Mouse (Mus musculus): ENCODE results near the gene Dera. TPM values are rescaled to one million over a fixed set of nuclear protein-coding genes. Genes with fewer than 3 reads are reported as not detected.
A peak's percentile ranks its signal among the peaks of the same experiment; 100 is the strongest.

Gene Dera
- polyA plus RNA-seq, 1 experiment from 2014 or later = 65.1 TPM

DNA sequence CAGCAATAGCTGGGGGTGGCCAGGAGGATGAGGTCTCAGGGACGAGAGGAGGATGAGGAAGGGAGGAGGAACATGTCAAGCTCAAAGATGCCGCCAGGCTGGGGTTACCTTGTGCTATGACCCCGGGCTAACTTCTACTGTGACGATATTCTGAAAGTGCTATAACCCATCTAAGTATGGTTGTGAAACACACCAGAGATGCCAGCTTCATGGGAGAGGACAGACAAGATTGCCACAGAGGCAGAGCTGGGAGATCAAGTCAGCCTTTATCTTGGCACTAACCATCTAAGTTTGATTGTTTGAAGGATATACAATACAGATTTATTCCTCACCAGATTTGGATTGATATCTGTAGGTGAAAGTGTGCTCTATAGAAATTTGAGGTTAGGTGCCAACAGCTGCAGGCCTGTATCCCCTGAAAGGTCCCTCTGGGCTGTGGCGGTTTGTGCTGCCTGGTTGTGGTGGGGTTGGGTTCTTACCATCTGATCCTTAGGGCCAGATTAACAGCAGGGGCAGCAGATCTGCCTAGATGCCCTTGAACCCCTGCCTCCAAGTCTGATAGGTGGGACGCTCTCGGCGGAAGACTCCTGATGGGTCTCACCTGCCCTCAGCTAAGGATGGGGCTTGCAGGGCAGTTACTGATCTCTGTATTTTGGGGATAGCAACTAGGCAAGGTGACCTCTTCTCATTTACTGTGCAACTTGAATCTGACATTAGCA is 18.7 kb downstream of the Dera start:
- no peak overlapping the region for H3K9ac ChIP-seq (ENCODE audit: low read length)
- no peak for ATAC-seq (ENCODE audit: low read depth)
- no peak overlapping the region for H3K27ac ChIP-seq (ENCODE audit: low read length)
- no peaks in the 10 kb centered on the region for H3K9me3 ChIP-seq (ENCODE audit: control insufficient read depth, low read length)
- H3K4me1 ChIP-seq (replicated peaks; ENCODE audit: control insufficient read depth, insufficient read depth, low read length) = no peaks in the 10 kb centered on the region
- no peaks in the 10 kb centered on the region for H3K36me3 ChIP-seq (ENCODE audit: control insufficient read depth, insufficient read depth, low read length)
- no peak overlapping the region for H3K4me3 ChIP-seq (ENCODE audit: low read length)
- WGBS = 91% methylated on average over 8 of the region's 8 CpGs
- no peaks in the 10 kb centered on the region for H3K27me3 ChIP-seq (ENCODE audit: control insufficient read depth, insufficient read depth, low read depth, low read length)
- no peak overlapping the region for H3K4me2 ChIP-seq (ENCODE audit: low read depth, low read length)

DNA sequence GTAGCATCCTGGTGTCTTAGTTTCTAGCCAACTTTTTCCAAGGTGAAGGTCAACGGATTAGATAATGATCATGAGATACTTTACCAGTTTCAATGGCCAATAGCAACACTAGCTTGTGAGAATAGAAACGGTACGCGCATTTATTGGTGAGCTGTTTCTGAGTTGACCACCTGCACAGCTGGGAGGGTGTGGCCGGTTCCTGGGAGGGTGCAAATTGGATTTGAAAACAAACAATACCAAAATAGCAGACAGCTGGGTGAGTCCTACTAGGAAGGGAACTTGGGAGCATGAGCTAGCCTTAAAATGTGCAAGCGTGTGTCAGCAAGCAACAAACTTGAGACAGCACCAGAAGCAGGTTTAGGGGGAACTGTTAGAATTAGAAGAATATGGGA is 19.3 kb downstream of the Dera start:
- no peaks in the 10 kb centered on the region for H3K4me1 ChIP-seq (replicated peaks; ENCODE audit: control insufficient read depth, insufficient read depth, low read length)
- no peak overlapping the region for H3K4me2 ChIP-seq (ENCODE audit: low read depth, low read length)
- no peak for ATAC-seq (ENCODE audit: low read depth)
- no peak overlapping the region for H3K4me3 ChIP-seq (ENCODE audit: low read length)
- no peak overlapping the region for H3K9ac ChIP-seq (ENCODE audit: low read length)
- H3K9me3 ChIP-seq (ENCODE audit: control insufficient read depth, low read length) = no peaks in the 10 kb centered on the region
- no peaks in the 10 kb centered on the region for H3K36me3 ChIP-seq (ENCODE audit: control insufficient read depth, insufficient read depth, low read length)
- 82% methylated on average over 6 of the region's 6 CpGs for WGBS
- H3K27me3 ChIP-seq (ENCODE audit: control insufficient read depth, insufficient read depth, low read depth, low read length) = no peaks in the 10 kb centered on the region
- no peak overlapping the region for H3K27ac ChIP-seq (ENCODE audit: low read length)

DNA sequence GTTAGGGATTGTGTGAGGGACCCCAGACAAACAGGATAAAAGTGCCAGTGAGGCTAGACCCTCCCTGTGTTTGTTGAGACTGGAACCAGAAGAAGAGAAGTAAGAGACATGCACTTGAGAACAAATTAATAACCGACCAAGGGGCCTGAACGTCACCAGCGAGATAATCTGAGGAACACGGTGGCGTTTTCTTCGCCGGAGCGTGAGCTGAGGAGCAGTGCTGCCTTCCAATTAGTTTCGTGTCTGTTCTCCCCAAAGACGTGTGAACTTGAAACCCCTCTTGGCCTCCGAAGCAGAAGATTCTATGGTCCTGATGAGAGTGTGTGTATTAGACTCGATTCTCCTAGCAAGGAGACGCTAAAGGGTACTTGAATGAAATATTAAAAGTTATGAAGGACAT is 19.8 kb downstream of the Dera start:
- no peaks in the 10 kb centered on the region for H3K36me3 ChIP-seq (ENCODE audit: control insufficient read depth, insufficient read depth, low read length)
- no peaks in the 10 kb centered on the region for H3K9me3 ChIP-seq (ENCODE audit: control insufficient read depth, low read length)
- H3K4me2 ChIP-seq (ENCODE audit: low read depth, low read length) = no peak overlapping the region
- no peaks in the 10 kb centered on the region for H3K4me1 ChIP-seq (replicated peaks; ENCODE audit: control insufficient read depth, insufficient read depth, low read length)
- H3K9ac ChIP-seq (ENCODE audit: low read length) = no peak overlapping the region
- WGBS = 77% methylated on average over 13 of the region's 13 CpGs
- no peak overlapping the region for H3K27ac ChIP-seq (ENCODE audit: low read length)
- no peak for ATAC-seq (ENCODE audit: low read depth)
- H3K27me3 ChIP-seq (ENCODE audit: control insufficient read depth, insufficient read depth, low read depth, low read length) = no peaks in the 10 kb centered on the region
- H3K4me3 ChIP-seq (ENCODE audit: low read length) = no peak overlapping the region

DNA sequence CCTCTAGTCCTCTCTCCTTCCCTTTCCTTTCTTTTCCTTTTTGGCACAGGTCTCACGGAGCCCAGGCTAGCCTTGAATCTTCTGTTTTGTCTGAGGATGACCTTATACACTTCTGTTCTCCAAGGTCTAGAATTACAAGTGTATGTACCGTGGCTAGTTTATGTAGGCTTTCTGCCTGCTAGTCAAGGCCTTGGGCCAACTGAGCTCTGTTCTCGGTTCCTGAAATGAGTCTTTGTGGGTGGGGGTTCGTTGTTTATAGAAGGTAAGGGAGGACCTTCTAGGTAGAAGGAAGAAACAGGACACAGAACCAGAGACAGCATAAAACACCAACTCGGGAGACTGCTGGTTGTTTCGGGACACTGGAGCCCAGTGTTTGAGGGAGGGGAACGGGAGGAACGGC is 20.8 kb downstream of the Dera start:
- Histone ChIP-seq H3K27ac (ENCODE audit: low read length) (no peak overlapping the region), H3K4me3 (ENCODE audit: low read length) (no peak overlapping the region), H3K4me1 (replicated peaks; ENCODE audit: control insufficient read depth, insufficient read depth, low read length) (no peaks in the 10 kb centered on the region), H3K27me3 (ENCODE audit: control insufficient read depth, insufficient read depth, low read depth, low read length) (no peaks in the 10 kb centered on the region), H3K9ac (ENCODE audit: low read length) (no peak overlapping the region), H3K4me2 (ENCODE audit: low read depth, low read length) (no peak overlapping the region), H3K36me3 (ENCODE audit: control insufficient read depth, insufficient read depth, low read length) (no peaks in the 10 kb centered on the region), H3K9me3 (ENCODE audit: control insufficient read depth, low read length) (no peaks in the 10 kb centered on the region)
- 76% methylated on average over 8 of the region's 8 CpGs for WGBS
- no peak for ATAC-seq (ENCODE audit: low read depth)

DNA sequence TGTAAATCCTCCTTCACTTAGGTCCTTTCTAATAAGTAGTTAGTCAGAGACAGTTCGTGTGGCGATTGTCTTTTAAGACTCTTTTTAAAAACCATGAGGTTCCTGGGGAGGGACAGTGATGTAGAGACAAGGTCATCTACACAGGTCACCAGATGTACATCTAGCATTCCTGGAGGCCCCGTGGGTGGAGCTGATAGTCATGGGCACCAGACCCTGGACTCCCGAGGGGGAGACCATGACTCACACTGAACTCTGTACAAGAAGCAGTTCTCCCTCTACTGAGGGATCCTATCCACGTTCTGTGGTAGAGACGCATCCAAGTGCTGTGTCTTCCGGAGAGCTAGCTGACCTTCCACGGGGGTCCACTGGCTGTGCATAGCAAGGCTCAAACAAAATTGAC is 22.6 kb downstream of the Dera start:
- no peak overlapping the region for H3K4me2 ChIP-seq (ENCODE audit: low read depth, low read length)
- no peaks in the 10 kb centered on the region for H3K27me3 ChIP-seq (ENCODE audit: control insufficient read depth, insufficient read depth, low read depth, low read length)
- no peak for ATAC-seq (ENCODE audit: low read depth)
- H3K4me1 ChIP-seq (replicated peaks; ENCODE audit: control insufficient read depth, insufficient read depth, low read length) = no peaks in the 10 kb centered on the region
- H3K9ac ChIP-seq (ENCODE audit: low read length) = no peak overlapping the region
- no peaks in the 10 kb centered on the region for H3K9me3 ChIP-seq (ENCODE audit: control insufficient read depth, low read length)
- no peaks in the 10 kb centered on the region for H3K36me3 ChIP-seq (ENCODE audit: control insufficient read depth, insufficient read depth, low read length)
- H3K4me3 ChIP-seq (ENCODE audit: low read length) = no peak overlapping the region
- no peak overlapping the region for H3K27ac ChIP-seq (ENCODE audit: low read length)
- 67% methylated on average over 8 of the region's 8 CpGs for WGBS

DNA sequence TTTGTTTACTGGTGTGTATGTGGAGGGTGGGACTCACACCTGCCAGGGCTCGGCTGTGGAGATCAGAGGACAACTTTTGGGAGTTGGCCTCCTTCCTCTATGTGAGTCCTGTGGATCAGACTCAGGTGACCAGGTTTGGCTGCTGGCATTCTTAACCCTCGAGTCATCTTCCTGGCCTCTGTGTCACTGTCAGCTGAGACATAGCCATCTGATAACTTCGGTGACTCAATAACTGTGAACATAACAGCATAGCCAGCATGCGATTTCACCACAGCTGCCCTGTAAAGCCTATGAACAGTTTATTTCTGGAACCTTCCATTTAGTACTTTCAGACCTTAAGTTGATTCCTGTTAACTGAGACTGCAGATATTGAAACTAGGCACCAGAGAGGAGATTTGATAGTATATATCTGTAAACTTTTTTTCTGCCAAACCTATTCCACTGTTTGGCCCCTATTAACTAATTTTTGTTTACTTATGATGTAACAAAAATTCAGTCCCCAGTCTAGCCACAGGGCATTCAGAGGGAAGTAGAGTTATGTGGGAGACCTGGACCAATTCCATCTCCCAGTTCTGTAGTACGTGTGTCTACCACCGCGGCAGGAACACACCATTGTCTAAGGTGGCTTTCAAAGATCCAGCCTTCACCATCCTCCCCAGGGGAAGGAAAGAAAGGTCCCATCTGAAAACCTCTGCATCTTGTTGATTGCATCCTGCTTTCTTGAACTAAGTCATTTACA is 29.7 kb downstream of the Dera start:
- Histone ChIP-seq H3K4me2 (ENCODE audit: low read depth, low read length) (no peak overlapping the region), H3K9ac (ENCODE audit: low read length) (no peak overlapping the region), H3K27me3 (ENCODE audit: control insufficient read depth, insufficient read depth, low read depth, low read length) (no peaks in the 10 kb centered on the region), H3K27ac (ENCODE audit: low read length) (no peak overlapping the region), H3K9me3 (ENCODE audit: control insufficient read depth, low read length) (no peaks in the 10 kb centered on the region), H3K4me1 (replicated peaks; ENCODE audit: control insufficient read depth, insufficient read depth, low read length) (no peaks in the 10 kb centered on the region), H3K4me3 (ENCODE audit: low read length) (no peak overlapping the region), H3K36me3 (ENCODE audit: control insufficient read depth, insufficient read depth, low read length) (no peaks in the 10 kb centered on the region)
- WGBS = 77% methylated on average over 7 of the region's 7 CpGs
- no peak for ATAC-seq (ENCODE audit: low read depth)

DNA sequence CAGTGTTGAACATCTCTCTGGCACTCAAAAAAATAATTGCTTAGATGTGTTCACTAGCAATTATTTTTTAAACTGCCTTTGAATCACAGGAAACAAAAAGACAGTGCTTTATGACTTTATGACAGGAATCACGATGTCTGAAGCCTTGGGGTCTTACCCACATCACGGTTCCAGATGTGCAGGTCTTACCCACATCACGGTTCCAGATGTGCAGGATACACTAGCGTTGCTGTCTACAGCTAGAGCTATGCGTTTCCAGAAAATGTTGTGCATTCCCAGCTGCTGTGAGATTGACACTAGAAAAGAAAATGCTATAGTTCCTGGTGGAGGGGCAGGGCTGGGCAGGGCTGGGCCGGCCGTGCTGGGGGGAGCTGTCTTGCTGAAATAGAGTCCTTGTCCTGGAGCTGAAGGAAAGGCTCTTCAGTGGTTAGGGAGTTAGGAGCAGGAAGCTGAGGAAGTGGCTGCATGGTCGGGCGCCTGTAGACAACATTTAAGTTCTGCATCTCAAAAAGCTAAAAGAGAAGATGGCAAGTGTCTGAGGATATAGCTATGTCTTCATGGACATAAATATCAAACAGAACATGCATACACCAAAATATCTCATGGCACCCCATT is 34.7 kb downstream of the Dera start:
- WGBS = 57% methylated on average over 9 of the region's 9 CpGs
- no peak overlapping the region for H3K9ac ChIP-seq (ENCODE audit: low read length)
- H3K9me3 ChIP-seq (ENCODE audit: control insufficient read depth, low read length) = no peaks in the 10 kb centered on the region

DNA sequence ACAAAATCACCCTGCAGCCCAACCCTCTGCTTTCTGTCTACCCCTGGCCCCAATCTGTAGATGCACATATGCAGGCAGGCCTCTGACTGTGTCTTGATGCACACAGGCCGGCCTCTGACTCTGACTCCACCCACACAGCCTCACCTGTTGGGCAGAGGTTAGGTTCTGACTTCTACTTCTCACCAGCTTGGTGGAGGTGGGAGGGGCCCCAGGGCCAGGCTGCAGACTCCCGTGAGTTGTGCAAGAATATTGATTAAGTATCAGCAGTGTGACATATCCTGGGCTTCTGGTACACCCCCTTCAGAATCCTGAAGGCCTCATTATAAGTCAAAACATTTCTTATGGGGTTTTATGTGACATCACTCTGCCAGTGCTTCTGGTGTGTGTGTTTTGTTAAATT is 35.3 kb downstream of the Dera start:
- H3K36me3 ChIP-seq (ENCODE audit: control insufficient read depth, insufficient read depth, low read length) = no peaks in the 10 kb centered on the region
- H3K27me3 ChIP-seq (ENCODE audit: control insufficient read depth, insufficient read depth, low read depth, low read length) = no peaks in the 10 kb centered on the region
- no peak overlapping the region for H3K27ac ChIP-seq (ENCODE audit: low read length)
- ATAC-seq (ENCODE audit: low read depth) = no peak
- H3K9me3 ChIP-seq (ENCODE audit: control insufficient read depth, low read length) = no peaks in the 10 kb centered on the region
- no peak overlapping the region for H3K4me2 ChIP-seq (ENCODE audit: low read depth, low read length)
- 48% methylated on average over 2 of the region's 2 CpGs for WGBS
- H3K9ac ChIP-seq (ENCODE audit: low read length) = no peak overlapping the region
- no peak overlapping the region for H3K4me3 ChIP-seq (ENCODE audit: low read length)
- H3K4me1 ChIP-seq (replicated peaks; ENCODE audit: control insufficient read depth, insufficient read depth, low read length) = no peaks in the 10 kb centered on the region

More for the DNA sequence above, 34.7 kb downstream of the Dera start:
- no peaks in the 10 kb centered on the region for H3K36me3 ChIP-seq (ENCODE audit: control insufficient read depth, insufficient read depth, low read length)
- no peak overlapping the region for H3K27ac ChIP-seq (ENCODE audit: low read length)
- no peaks in the 10 kb centered on the region for H3K27me3 ChIP-seq (ENCODE audit: control insufficient read depth, insufficient read depth, low read depth, low read length)
- no peak for ATAC-seq (ENCODE audit: low read depth)
- no peaks in the 10 kb centered on the region for H3K4me1 ChIP-seq (replicated peaks; ENCODE audit: control insufficient read depth, insufficient read depth, low read length)
- no peak overlapping the region for H3K4me3 ChIP-seq (ENCODE audit: low read length)
- no peak overlapping the region for H3K4me2 ChIP-seq (ENCODE audit: low read depth, low read length)

DNA sequence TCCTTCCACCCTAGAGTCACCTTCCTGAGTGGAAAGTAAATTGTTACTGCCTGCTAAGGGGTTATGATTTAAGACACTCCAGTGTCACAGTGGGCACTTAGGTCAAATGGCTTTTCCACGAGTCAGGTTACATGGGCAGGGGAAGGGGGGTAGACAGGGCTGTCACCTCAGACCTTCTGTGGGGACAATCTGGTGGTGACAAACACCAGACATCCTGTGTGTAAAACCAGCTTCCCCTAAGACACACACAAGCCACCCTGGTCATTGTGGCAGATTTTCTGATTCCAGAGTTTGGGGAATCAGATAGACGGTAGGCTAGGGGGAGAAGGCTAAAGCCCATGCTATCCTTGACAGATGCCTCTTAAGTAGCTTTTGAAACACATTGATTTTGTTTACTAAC is 41.1 kb downstream of the Dera start:
- H3K27me3 ChIP-seq (ENCODE audit: control insufficient read depth, insufficient read depth, low read depth, low read length) = no peaks in the 10 kb centered on the region
- no peak overlapping the region for H3K4me2 ChIP-seq (ENCODE audit: low read depth, low read length)
- H3K27ac ChIP-seq (ENCODE audit: low read length) = no peak overlapping the region
- H3K9ac ChIP-seq (ENCODE audit: low read length) = 0 out of 2 replicates have a peak overlapping the region, but pooled peaks have one; percentile 11
- 34% methylated on average over 2 of the region's 2 CpGs for WGBS
- no peak for ATAC-seq (ENCODE audit: low read depth)
- peaks cover 9% of the 10 kb centered on the region for H3K36me3 ChIP-seq (ENCODE audit: control insufficient read depth, insufficient read depth, low read length)
- peaks cover 6% of the 10 kb centered on the region; the same call in 1 of the 2 replicates for H3K9me3 ChIP-seq (ENCODE audit: control insufficient read depth, low read length)
- H3K4me3 ChIP-seq (ENCODE audit: low read length) = no peak overlapping the region
- H3K4me1 ChIP-seq (replicated peaks; ENCODE audit: control insufficient read depth, insufficient read depth, low read length) = no peaks in the 10 kb centered on the region

Measured in lung, embryonic 16.5 days (tissue).